Mouse (Mus musculus) layer of hippocampus, adult 9-11 months (tissue): ENCODE data around the gene Brinp2.

ENCODE experiments used
- DNase-seq: peaks from one replicate; pipeline ENCODE4 v3.0.0; 2022

The Brinp2 gene

DNA sequence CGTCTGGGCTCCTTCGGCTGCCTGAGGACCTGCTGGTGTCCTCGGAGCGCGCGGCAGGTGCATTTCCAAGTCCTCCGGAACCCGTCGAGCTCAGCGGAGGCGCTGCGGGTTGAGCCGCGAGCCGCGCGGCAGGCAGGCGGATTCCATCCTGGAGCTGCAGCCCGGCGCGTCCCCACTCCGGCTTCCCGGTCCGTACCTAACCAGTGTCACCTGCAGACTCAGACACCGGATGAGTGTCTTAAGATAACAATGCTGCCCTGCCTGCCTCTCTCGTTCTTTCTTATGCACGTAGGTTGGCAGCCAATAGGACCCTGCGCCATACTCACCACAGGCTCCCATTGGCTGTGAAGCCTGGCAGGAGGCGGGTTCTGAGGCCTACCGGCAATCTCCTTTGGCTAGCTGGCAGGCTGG is at the start of gene Brinp2:
Gene Brinp2 (minus strand): TSS at position 276 of the 411 bp plus-strand sequence.
- DNase-seq, result peak; percentile 94

DNA sequence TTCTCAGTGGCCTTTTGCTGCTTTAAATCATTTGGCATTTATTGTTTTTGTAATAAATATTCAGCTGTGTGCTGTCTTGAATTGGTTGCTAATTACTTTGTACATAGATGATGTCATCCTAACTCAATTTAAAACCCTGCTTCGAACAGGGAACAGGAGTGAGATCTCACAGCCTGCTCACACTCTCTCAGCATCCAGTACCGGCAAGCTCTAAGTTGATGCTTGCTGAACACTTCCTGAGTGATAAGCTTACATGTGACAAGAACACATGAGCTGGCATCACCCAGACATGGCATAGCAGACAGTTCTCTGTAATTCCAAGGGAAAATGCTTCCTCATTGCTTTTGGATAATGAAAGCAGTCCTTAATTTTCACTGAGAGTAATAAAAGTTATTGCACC is 44.8 kb upstream of the Brinp2 start:
- DNase-seq, result no peak

DNA sequence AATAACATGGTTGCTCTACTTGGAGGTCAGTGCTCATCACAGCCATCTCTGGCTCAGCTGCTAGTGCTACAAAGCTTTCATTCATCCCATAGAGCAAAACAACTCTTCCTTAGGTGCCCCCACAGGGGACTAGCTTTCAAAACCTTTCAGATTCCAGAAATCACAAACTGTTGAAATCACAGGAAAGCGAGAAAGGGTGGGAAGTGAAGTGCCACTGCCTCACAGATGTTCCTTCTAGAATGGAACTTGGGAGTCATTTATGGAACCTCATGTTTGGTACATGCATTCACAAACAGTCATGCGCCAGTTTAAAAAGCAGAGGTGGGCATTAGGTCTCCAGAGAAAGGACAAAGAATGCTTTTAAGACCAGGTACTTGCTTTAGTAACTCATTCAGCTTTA is 40.9 kb upstream of the Brinp2 start:
- DNase-seq, result no peak

DNA sequence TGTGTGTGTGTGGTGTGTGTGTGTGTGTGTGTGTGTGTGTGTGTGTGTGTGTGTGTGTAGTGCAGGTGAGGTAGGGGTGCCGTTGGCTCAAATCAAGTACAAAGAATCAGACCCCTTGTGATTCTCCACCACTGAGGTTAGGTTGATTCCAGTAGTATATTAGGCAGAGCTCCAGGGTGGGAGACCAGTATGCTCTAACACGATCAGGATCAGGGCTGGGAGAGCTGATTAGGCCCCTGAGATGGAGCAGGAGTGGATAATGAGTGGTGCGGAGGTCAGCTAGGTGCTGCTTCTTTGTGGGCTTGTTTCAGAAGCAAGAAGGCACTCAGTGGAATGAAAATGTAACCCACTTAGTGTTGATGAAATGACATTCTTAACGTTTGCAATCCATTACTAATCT is 34.6 kb upstream of the Brinp2 start:
- no peak for DNase-seq

DNA sequence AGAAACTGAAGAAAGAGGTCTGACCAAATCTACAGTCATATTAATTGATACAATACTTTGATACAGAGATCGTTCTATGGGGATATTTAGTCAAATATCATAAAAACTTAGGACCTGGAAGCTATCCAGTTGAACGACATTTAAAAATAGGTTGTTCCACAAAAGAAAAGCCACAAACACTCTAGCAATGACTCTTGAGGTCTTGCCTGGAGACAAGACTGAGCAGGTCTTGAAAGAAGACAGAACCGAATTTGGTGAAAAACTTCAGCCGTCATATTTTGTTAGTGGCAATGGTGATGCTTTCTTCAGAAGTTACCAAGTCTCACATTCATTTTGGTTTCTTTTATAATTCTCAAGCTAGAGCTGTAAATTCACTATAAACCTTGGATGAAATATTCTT is 32.9 kb upstream of the Brinp2 start:
- DNase-seq, result no peak

DNA sequence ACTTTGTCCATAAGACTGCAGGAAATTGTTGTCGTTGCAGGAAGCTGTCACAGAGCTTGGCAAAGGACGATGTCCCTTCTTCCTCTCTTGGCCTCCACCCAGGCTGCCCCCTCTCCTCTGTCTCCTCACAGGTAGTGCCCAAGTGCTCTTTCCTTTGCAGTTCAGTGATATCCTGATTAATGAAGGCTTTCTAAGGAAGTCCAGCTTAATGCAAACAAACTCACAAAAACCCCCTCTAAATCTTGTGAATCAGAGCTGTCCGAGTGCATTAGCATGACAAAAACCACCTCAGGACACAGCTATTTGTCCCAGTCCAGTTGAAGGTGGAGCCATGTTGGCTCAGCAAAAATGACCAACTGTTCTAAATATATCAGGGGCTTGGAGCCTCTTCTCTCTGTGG is 30.7 kb upstream of the Brinp2 start:
- DNase-seq, result no peak

DNA sequence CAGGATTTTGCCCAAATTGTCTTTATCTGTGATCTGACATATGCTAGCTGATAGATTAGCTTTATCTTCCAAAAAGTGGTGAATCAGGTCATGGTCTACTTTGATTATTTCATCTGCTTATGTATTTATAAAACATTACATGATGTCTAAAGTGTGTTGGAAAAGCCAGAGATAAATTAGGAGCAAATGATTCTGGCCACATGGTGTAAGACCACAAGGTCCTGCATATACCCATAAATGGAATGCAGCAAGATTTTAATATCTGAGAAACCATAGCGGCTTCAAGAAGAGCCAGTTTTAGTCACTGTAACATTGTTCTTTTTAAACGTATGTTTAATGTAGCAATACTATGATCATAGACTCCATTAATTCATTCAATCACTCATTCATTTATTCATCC is 29.2 kb upstream of the Brinp2 start:
- no peak for DNase-seq

DNA sequence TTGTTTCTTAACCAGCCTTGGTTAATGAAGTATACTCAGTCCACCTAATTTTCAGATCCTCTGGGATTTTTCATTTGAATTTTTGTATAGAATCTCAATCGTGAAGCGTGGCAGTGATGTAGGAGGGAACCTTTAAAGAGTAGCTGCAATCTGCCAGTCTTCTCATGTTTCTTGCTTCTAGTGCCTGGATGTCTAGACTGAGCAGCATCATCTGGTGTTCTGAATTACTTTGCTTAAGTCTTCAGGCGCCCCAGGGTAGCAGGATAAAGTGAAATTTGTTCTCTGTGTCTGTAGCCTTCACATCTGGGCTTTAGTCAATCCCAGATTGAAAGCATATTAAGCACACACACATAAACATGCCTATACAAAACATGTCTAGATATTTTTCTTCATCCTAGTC is 27.1 kb upstream of the Brinp2 start:
- no peak for DNase-seq

DNA sequence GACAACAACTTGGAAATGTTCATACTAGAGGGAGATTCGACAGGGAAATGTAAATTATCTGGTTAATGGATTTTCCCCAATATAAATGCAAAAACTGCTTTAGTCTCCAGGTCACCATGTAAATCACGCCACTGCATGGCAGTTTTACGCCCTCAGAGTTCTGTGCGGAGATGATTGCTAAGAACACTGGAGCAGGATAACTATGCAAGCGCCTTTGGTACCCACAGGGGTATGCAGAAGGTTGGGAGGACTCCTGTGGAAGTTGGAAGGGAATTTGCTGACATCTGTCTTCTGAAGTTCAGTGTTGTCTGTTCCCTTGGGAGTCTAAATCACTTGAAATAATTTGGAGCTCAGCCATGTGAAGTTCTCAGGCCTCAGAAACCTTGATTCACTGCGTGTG is 26.2 kb upstream of the Brinp2 start:
- no peak for DNase-seq

DNA sequence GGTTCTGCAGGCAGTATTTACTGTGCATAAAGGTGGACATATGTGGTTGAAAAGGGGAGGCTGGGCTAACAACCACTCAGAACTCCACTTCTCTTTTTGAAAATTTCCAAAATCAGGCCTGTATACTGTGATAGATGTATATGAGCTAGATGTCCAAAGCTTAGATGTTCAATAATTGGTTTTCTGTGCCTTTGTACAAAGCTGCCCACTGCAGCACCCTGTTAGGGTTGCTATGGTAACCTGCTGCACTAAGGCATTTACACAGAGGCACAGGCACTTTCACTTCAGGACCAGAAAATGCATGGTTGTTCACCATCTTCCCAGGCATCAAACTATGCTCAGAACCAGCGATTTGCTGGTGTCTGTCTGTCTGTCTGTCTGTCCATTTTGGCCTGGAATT is 8.3 kb upstream of the Brinp2 start:
- peak; percentile 52 for DNase-seq

DNA sequence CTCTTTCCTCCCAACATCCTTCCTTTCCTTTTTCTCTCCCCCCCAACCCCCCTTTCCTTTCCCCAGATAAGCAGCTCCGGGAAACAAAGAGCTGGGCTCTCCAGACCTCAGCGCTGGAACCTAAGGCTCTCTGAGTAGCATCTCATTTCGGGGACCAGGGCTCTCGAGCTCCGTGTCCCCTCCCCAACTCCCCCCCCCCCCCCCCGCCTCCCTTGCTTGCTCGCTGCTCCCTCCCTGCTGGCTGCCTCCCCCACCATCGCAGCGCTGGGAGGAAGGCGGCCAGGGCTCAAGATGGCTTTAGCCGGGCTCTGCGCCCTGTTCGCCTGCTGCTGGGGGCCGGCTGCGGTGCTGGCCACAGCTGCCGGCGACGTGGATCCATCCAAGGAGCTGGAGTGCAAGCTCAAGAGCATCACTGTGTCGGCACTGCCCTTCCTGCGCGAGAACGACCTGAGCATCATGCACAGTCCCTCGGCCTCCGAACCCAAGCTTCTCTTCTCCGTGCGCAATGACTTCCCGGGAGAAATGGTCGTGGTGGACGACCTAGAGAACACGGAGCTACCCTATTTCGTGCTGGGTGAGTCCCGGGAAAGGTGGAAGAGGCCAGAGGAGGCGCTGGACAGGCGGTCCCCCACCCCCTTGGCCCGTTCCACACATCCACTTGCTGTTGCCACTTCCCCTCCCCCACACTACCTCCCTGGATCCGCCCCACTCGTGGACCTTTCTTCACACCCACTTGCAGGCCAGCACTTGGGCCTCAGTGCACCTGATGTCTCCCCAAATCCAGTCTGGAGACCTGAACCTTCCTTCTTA is 6.4 kb upstream of the Brinp2 start:
- DNase-seq, result no peak

DNA sequence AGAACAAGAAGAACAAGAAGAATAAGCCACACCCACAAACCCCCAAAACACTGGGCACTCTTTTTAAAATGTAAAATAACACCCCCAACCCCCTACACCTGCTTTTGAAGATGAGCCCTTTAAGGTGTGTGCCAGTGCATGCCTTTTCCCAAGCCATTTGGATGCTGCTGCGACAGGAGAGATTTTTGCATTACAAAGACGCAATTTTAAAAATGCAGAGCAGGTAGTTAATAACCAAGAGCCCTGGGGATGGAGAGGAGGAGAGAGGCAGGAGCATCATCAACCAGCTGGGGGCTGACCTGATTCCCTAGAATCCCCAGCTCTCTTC is 5.8 kb upstream of the Brinp2 start, which contains the start of gene Astn1:
Gene Astn1 (plus strand): TSS at position 310 of the 328 bp plus-strand sequence.
- no peak for DNase-seq

DNA sequence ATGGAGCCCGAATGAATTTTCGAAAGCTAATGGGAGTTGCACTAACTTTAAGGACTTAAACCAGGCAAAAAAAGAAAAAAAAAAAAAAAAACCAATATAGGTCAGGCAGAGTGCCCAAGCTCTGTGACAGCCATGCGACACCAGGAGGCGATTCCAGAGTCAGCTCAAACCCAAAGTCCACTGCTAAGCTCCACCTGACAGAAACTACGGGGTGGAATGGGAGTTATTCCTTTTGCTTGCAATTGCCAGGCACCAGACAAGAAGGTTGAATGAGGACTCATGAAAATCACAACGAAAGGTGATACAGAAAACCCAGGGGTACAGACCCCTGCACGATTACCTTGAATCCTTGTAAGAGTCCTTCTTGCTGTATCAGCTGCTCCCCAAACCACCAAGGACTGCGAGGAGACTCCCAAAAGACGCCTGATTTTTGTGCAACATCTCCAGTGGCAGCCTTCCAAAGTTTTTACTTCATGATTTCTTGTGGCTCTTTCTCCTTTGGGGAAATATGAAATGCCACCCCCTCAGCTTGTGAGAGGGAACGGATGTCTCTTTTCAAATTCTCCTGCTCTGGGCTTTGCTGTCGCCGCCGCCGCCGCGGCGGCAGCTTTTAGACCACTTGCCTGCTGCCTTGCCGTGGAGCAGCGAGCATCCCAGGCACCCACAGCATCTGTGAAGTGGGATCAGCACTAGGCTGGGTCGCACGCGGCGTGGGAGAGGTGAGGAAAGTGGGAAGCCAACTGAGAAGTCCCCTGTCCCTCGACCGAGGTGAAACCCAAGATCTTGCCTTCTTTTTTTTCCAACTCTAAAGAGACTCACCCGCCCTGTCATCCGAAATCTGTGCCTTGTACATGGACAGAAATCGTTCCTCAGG is 712 bp downstream of the Brinp2 start:
- peak; percentile 42 for DNase-seq

DNA sequence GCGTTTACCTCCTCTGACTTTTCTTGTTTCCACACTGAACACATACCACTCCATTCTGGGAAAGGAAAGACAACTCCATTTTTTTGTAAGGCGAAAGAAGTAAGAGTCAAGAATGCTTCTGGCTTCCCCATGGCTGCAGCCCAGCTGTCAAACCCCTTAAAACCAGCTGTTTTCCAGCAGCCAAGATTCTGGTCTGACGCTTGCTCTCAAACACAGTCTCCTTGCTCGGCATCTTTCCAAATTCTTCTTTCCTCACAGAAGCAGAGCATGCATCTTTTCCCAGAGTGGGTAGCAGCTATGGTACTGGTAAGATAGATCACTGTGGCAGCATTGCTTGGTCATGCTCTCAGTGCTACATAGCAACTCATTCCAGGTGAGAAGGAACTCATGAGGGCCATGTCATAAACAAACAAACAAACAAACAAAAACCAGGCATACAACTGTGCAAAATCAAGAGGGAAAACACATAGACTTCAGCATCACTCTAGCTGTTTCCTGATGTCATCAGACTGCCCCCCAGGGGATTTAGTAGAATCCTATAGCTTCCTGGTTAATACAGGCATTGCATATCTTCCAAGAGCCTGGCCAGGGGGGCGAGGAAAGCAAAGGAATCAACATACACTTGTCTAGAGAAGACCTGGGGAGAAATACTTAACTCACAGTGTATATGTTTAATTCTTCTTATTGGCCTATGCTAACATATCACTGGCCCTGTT is 2.3 kb downstream of the Brinp2 start:
- DNase-seq, result no peak

DNA sequence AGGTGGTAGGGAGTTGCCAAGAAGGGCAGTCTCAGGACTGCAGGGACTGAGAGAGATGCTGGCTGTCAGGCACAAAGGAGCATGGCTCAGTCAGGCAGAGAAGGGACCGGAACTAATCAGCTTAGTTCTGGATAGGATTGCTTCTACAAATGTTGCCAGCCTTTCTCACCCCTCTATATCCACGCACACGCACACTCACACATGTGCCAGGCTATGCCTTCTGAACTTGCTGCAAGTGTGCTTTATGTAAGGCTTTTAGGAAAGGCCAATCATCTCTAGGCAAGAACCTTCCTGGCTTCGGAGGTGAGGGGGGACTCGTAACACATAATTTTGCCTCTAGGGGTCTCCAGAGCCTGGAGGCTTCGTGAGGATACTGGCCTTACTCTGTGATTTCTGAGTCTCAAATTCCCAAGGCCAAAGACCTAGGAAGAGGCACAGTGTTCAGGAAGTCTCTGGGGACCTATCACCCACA is 12.8 kb downstream of the Brinp2 start:
- DNase-seq, result no peak

DNA sequence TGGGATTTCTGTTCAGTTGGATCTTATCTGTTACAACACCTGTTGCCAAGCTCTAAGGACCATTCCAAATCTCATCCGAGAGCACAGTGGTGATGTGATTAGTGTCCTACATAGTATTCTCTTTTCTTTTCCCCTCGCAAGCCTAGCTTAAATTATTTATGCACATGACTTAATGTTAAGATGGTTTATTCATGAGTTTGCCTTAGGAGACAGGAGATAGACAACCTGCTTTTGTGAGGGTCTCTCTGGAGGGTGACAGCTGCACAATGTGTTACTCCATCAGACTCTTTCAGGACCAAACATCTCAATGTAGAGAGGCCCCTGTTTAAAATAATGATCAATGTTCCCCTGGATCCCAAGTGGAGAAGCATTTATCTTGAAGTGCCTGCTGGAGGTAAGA is 27.3 kb downstream of the Brinp2 start:
- no peak for DNase-seq

DNA sequence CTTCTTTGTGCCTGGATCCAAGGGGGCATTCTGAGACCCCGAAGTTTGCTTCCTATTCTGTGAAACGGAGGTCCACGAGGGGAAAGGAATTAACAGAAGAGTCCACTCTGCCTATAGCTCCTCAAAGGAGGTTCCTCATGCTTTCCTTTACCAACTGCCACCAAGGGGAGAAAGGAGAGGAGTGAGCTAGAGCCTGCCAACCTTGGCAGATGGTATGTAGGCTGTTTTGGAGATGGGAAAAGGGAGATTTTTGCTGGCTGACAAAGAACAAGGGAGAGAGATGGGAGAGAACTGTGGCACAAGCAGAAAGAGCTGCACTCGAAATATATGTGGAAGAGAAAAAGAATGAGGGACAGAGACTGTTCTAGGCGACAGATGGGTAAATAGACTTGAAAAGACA is 28.0 kb downstream of the Brinp2 start:
- DNase-seq, result peak; percentile 81

DNA sequence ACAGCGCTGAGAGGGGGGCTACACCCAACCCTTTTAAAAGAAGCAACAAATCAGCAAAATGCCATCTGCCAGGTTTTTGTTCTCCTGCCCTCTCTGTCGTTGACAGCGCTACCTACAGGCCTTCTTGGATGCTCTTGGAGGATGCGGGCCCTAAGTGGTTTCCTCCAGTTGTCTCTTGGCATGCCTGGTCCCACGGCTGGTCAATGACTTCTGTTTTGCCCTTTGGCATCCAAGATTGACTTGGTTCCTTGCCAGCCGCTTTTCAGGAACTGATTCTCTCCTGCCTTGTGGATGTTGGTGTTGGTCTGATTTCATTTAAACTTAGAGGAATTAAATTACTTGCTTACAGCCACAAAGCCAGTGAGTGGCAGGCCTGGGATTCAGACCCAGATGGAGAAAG is 32.8 kb downstream of the Brinp2 start:
- no peak for DNase-seq

DNA sequence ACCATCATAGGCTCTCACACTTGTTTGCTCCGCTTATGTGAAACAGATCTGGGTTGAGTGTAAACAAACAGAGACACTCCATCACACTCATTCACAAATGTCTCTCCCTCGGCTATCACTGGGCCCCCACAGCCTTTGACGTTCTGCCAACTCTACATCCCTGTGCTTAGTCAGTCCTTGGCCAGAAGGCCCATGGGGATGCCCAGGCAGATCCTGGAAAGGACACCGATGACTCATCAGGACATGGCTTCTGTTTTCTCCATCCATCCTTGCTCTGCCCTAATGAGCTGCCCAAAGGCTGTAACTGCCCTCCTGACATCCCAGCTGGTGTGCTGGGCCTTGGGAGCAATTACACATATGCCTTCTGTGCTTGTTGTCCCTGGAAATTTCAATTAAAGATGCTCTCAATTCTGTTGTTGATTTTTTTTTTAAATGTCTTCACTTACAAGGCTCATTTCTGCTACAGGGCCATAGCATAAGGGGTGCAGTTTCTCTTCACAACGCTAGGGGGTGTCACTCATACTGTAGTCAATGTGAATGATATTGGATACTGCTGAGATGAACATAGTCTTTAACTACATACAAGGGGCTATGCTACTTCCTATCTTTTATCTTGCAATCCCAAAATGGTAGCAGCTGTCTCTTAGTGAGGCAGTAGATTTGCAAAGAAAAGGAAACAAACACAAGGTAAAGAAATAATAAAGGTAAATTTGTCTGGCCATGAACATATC is 45.5 kb downstream of the Brinp2 start:
- DNase-seq, result peak; percentile 15

DNA sequence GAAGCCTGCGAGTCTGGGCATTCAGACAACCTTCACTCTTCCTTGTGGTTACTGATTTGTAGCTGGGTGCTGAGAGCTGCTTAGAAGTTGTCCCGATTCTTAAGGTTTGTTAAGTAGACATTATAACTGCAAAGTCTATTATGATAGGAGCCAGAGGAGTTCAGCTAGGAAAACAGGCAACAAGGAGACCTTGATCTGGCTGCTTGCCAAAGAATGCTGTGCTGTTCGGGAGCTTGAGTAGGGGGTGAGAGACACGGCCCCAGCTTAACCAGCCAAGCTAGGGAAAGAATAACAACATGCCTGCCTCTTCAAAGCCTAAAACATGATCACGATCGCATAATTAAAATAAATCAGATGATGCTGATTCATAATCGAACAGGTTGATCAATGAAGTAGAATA is 59.1 kb downstream of the Brinp2 start:
- DNase-seq, result no peak

DNA sequence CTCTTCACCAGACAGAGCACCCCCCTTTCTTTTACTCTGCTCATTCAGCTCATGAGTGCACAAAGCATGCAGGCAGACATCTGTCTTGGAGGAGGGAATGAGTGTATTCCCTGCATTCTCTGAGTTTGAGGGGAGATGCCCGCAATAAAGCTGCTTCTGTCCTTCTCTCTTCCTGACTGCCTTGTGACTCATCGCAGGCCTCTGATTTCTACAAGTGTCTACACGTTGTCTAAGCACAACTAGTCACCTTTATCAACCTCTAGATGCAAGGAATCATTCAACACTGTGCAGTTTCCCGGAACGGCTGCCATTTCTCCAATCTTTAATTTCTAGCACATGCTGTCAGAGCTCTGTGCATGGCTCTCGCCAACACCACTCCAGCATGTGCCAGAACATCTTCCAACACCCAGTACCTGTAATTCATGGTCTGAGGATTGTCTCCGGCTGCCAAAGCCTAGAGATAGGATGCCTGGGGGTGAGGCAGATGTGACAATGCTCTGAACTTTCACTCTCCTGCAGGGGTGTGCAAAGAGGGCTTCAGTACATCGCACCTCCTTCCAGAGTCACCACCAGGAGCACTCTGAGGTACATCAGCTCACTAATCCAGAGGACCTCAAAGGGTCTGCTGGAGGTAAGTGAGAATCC is 59.7 kb downstream of the Brinp2 start:
- peak; percentile 38 for DNase-seq

DNA sequence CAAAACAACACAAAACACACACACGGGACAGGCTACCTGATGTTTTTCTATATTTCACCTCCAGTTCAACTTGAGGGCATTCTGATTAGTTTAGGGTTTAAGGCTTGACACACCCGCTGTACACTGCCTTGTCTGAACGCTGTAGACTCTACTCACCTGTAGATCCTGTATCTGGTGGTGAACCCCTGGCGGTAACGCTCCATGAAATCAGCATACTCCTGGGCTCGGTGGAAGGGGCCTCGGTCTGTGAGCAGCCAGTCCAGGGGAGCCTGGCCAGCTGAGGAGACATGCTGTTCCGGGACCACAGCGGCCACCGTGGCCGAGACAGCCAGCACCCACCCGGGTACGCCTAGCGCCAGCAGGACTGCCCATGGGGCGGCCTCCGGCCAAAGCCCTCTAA is 60.9 kb downstream of the Brinp2 start:
- DNase-seq, result no peak
